Mouse (Mus musculus) neural tube, embryonic 13.5 days (tissue): ENCODE results near the gene Gm6583. TPM values are rescaled to one million over a fixed set of nuclear protein-coding genes. Genes with fewer than 3 reads are reported as not detected.

Experiments
- ATAC-seq: fragments of 200-750 bp; cut with Nextera tagmentation; 2 replicates; pipeline ENCODE4 v1.8.0; 2017; ENCODE audit warnings: low read depth, mild to moderate bottlenecking, moderate TSS enrichment, moderate library complexity
- H3K27ac ChIP-seq: fragments of 300-500 bp; sonication (generic); replicated peaks from 2 replicates; pipeline ENCODE4 v1.5.1; 2015; ENCODE audit warnings: moderate library complexity, mild to moderate bottlenecking, inconsistent platforms
- H3K27me3 ChIP-seq: fragments of 300-500 bp; sonication (generic); 2 replicates; pipeline ENCODE4 v1.6.1; 2015; ENCODE audit warnings: mild to moderate bottlenecking, inconsistent platforms
- H3K36me3 ChIP-seq: fragments of 300-500 bp; sonication (generic); 2 replicates; pipeline ENCODE4 v1.6.1; 2015; ENCODE audit warnings: mild to moderate bottlenecking, inconsistent platforms
- H3K4me1 ChIP-seq: fragments of 300-500 bp; sonication (generic); replicated peaks from 2 replicates; pipeline ENCODE4 v1.6.1; 2015; ENCODE audit warnings: inconsistent platforms
- H3K4me2 ChIP-seq: fragments of 300-500 bp; sonication (generic); 2 replicates; pipeline ENCODE4 v1.6.1; 2015; ENCODE audit warnings: inconsistent platforms, mild to moderate bottlenecking, moderate library complexity
- H3K4me3 ChIP-seq: fragments of 300-500 bp; sonication (generic); 2 replicates; pipeline ENCODE4 v1.5.1; 2015; ENCODE audit warnings: mild to moderate bottlenecking, inconsistent platforms
- H3K9ac ChIP-seq: fragments of 300-500 bp; sonication (generic); 2 replicates; pipeline ENCODE4 v1.6.1; 2015; ENCODE audit warnings: moderate library complexity, mild to moderate bottlenecking, inconsistent platforms
- H3K9me3 ChIP-seq: fragments of 300-500 bp; sonication (generic); 2 replicates; pipeline ENCODE4 v1.6.1; 2016; ENCODE audit warnings: inconsistent platforms
- WGBS: fragments of 180-500 bp; shearing (Covaris S2); methylation state at CpG from one replicate; pipeline ENCODE4 v1.1.7; 2015; 5-methylcytosine and 5-hydroxymethylcytosine counted together
- polyA plus RNA-seq: library from polyadenylated mRNA; unstranded; fragments of >200 nt; fragmentation: Nextera tagmentation; extraction: Ambion mirVana; gene quantifications from 2 replicates; pipeline ENCODE4 v1.2.1, GENCODE M21; 2015

The Gm6583 gene
- polyA plus RNA-seq, 1 experiment from 2014 or later = 0.08 TPM

- WGBS = 64% methylated on average over 7 of the region's 7 CpGs
- Histone ChIP-seq H3K36me3 (peaks cover 55% of the 10 kb centered on the region), H3K9ac (no peak overlapping the region), H3K4me2 (no peak overlapping the region), H3K9me3 (no peaks in the 10 kb centered on the region), H3K4me1 (peaks cover 27% of the 10 kb centered on the region), H3K4me3 (no peak overlapping the region), H3K27me3 (no peaks in the 10 kb centered on the region), H3K27ac (no peak overlapping the region)
- no peak for ATAC-seq
Measured at GRCm38 (mm10) chr5:112339215-112339614, 16.6 kb downstream of the Gm6583 start.

GRCm38 (mm10) chr5:112337004-112337403, 18.8 kb downstream of the Gm6583 start:
- H3K27me3 ChIP-seq = no peaks in the 10 kb centered on the region
- no peak overlapping the region for H3K4me2 ChIP-seq
- 91% methylated on average over 22 of the region's 22 CpGs for whole genome bisulfite sequencing
- H3K36me3 ChIP-seq = peaks cover 78% of the 10 kb centered on the region
- H3K4me1 ChIP-seq = peaks cover 11% of the 10 kb centered on the region
- H3K9ac ChIP-seq = no peak overlapping the region
- no peak overlapping the region for H3K4me3 ChIP-seq
- no peak for ATAC-seq
- H3K27ac ChIP-seq = no peak overlapping the region
- H3K9me3 ChIP-seq = no peaks in the 10 kb centered on the region

DNA sequence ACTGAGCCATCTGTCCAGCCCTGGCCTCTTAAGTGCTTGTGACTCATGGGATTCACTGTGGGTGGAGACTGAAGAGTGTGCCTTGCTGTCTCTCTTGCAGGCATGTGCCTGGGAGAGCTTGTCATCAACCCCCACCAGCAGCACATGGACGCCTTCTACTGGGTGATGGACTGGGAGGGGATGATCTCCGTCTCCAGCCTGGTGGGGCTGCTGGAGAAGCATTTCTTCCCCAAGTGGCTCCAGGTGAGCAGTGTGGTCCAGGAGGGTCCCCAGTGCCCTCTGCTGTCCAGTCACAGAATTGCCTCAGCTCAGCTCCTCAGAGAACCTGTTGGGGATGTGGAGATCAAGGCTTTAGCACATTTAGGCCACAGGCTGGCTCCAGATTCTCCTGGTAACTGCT, 20.4 kb downstream of the Gm6583 start:
- no peaks in the 10 kb centered on the region for H3K4me1 ChIP-seq
- H3K27me3 ChIP-seq = no peaks in the 10 kb centered on the region
- no peak for ATAC-seq
- no peaks in the 10 kb centered on the region for H3K9me3 ChIP-seq
- H3K4me2 ChIP-seq = no peak overlapping the region
- 22% methylated on average over 2 of the region's 2 CpGs for WGBS
- no peak overlapping the region for H3K4me3 ChIP-seq
- H3K36me3 ChIP-seq = peaks cover 93% of the 10 kb centered on the region
- no peak overlapping the region for H3K9ac ChIP-seq
- no peak overlapping the region for H3K27ac ChIP-seq

DNA sequence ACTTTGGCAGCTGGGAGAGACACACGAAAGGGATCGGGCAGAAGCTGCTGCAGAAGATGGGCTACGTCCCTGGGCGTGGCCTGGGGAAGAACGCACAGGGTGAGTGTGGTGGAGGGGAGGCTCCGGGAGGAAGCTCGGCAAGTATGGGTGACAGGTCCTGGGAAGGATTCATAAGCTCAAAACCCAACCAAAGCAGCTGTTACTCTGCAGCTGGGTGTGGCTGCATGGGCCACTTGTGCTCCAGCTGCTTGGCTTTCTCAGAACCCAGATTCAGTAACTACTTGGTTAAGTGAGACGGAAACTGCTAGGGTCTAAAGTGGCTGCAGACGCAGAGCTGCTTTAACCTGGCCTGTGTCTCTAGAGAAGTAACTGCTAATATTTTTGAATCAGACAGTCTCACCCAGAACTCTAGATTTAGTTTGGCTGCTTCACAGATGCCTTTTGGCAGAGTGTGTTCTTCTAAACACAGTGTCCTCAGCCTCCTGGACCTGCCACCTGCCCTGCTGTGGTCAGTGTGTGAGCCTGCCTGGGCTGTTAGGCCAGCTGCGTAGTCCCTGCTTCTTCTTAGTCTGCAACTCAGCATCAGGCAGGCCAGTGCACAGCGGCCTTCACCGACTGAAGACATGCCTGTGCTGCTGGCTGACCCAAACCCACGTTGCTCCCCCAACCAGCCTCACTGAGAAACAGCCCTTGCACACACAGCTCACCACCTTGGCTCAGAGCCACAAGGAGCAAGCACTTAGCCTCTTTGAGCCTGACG, 25.8 kb downstream of the Gm6583 start:
- Histone ChIP-seq H3K36me3 (peaks cover 72% of the 10 kb centered on the region), H3K27ac (no peak overlapping the region), H3K27me3 (no peaks in the 10 kb centered on the region), H3K4me3 (no peak overlapping the region), H3K4me2 (no peak overlapping the region), H3K4me1 (peaks cover 25% of the 10 kb centered on the region), H3K9ac (no peak overlapping the region), H3K9me3 (no peaks in the 10 kb centered on the region)
- WGBS = 94% methylated on average over 14 of the region's 14 CpGs
- no peak for ATAC-seq

- Histone ChIP-seq H3K4me2 (no peak overlapping the region), H3K9ac (0 out of 2 replicates have a peak overlapping the region, but pooled peaks have one; percentile 3), H3K27me3 (no peaks in the 10 kb centered on the region), H3K36me3 (peaks cover 51% of the 10 kb centered on the region), H3K4me3 (no peak overlapping the region), H3K9me3 (no peaks in the 10 kb centered on the region), H3K4me1 (peaks cover 25% of the 10 kb centered on the region), H3K27ac (no peak overlapping the region)
- WGBS = 92% methylated on average over 15 of the region's 15 CpGs
- no peak for ATAC-seq
Measured at GRCm38 (mm10) chr5:112327854-112328253, 28.0 kb downstream of the Gm6583 start.

GRCm38 (mm10) chr5:112326446-112327009, 29.3 kb downstream of the Gm6583 start:
- no peaks in the 10 kb centered on the region for H3K27me3 ChIP-seq
- H3K27ac ChIP-seq = peak overlapping the region; percentile 40; the same call in 1 of the 2 replicates
- H3K4me2 ChIP-seq = peak overlapping the region; percentile 86
- no peaks in the 10 kb centered on the region for H3K9me3 ChIP-seq
- peak overlapping the region; percentile 98 for H3K4me3 ChIP-seq
- peaks cover 38% of the 10 kb centered on the region for H3K36me3 ChIP-seq
- ATAC-seq = peak; percentile 77
- H3K4me1 ChIP-seq = peaks cover 25% of the 10 kb centered on the region
- WGBS = 2% methylated on average over 33 of the region's 33 CpGs
- peak overlapping the region; percentile 84 for H3K9ac ChIP-seq

DNA sequence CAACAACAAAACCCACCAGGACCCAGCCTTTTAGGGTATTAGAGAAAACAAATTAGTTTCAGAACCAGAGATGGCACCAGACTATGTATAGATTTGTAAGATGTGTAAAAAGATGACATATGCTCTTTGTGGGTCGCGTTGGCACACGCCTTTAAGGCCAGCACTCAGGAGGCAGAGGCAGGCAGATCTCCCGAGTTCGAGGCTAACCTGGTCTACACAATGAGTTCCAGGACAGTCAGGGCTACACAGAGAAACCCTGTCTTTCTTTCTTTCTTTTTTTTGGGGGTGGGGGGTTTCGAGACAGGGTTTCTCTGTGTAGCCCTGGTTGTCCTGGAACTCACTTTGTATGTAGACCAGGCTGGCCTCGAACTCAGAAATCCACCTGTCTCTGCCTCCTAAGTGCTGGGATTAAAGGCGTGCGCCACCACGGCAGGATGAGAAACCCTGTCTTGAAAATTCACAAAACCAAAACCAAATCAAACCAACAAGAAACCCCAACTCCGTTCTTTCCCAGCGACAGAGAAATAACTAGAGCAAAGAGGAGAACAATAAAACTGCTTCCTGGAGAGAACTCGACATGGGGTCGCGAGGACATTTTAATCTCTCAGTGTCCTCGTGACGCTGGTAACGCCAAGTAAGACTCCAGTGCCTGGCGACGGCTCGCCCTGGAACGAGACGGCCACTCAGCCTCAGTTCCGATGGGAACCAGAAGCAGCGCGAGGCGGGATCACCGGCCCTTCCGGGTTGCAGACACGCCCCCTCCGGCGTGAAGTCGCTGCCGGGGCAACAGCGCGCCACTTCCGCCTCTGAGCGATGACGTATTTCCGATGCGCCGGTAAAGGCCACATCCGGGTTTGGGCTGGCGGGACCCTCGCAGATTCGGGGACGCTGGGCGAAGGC, 30.0 kb downstream of the Gm6583 start, which contains the start of gene Tfip11:
Gene Tfip11 (plus strand): TSS at position 813 of the 900 bp plus-strand sequence.
- Histone ChIP-seq H3K27me3 (no peaks in the 10 kb centered on the region), H3K9me3 (no peaks in the 10 kb centered on the region), H3K9ac (peak within 1 kb of the TSS; percentile 84), H3K4me1 (peaks cover 25% of the 10 kb centered on the region), H3K4me2 (peak within 1 kb of the TSS; percentile 86), H3K27ac (peak within 1 kb of the TSS; percentile 90), H3K36me3 (peaks cover 30% of the 10 kb centered on the region), H3K4me3 (peak within 1 kb of the TSS; percentile 98)
- 9% methylated on average over 48 of the region's 48 CpGs for WGBS
- peak; percentile 90 for ATAC-seq

DNA sequence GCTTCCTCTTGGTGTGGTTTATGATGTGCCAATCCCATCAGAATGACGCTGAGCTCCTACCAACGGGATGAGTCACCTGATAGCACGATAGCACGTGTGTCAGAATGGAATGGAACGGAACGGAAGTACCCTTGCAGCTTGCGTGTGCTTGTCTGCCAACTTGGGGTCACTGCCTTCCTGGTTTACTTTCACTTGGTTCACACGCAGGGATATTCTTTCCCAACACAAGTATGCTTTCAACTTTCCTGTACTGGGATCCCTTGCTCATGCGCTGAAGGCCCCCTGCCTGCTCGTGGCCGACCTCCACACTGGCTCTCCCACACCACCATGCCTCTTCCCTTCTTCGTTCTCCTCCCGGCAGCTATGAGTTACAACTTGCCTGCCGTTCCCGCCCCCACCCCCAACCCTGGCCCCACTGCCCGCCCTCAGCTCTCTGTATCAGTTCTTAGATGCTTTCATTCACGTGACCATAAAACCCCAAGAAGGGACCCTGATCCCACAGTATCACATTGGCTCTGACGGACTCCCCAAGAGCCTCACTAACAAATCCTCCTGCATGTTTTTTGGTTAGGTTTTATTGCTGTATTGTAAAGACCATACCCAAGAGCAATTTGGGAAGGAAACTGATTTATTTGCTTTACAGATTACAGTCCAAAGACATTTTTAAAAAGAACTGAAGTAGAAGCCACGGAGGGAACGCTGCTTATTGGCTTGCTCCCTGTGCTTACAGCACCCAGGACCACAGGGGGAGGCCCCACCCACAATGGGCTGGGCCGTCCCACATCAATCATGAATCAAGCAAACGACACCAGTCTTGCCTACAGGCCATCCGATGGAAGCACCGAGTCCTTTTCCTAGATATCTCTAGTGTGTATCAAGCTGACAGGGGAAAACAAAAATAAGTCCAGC, 30.9 kb downstream of the Gm6583 start:
- Histone ChIP-seq H3K4me2 (peak overlapping the region; percentile 86), H3K27ac (peak overlapping the region; percentile 90; the same call in 1 of the 2 replicates), H3K4me3 (peak overlapping the region; percentile 98), H3K9ac (no peak overlapping the region), H3K4me1 (peaks cover 25% of the 10 kb centered on the region), H3K27me3 (no peaks in the 10 kb centered on the region), H3K9me3 (no peaks in the 10 kb centered on the region), H3K36me3 (peaks cover 21% of the 10 kb centered on the region)
- ATAC-seq = 0 out of 2 replicates have a peak, but pooled peaks have one; percentile 34
- 27% methylated on average over 24 of the region's 24 CpGs for WGBS

DNA sequence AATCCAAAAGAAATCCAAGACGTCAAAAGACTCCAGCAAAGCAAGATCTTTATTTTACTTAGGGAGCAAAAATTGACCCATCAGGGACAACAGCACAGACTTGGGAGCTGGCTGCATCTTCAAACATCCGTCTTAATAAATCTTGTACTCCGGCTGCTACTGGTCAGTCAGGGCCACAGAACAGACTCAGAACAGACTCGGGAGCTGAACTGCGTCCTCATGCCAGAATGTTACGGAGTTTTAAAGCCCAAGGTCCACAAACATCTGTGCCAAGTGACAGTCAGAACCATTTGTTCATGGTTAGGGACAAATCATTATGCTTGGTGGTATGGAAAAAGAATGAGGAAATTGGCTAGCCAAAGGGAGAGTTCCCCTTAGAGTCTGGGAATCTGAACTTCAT, 32.6 kb downstream of the Gm6583 start:
- Histone ChIP-seq H3K9me3 (no peaks in the 10 kb centered on the region), H3K4me1 (peaks cover 25% of the 10 kb centered on the region), H3K27me3 (no peaks in the 10 kb centered on the region), H3K36me3 (peaks cover 5% of the 10 kb centered on the region), H3K4me3 (no peak overlapping the region), H3K4me2 (no peak overlapping the region), H3K27ac (no peak overlapping the region), H3K9ac (no peak overlapping the region)
- no peak for ATAC-seq
- 91% methylated on average over 6 of the region's 6 CpGs for WGBS

DNA sequence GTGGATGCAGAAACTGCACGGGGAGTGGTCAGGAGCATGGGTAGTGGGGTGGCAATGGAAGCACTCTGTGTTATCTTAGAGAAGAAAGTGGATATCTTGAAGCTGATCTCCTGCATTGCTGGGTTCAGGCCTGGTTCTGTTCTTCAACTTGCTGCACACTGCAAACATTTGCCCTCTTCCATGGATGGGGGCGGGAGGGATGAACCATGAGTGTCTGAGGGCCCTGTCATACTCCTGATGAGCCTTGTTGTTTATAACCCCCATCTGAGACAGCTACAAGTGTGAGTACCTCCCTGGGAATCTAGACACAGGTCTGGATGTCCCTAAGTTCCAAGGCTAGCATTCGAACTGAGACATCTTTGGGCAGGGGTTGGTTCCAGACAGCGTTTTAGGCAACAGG, 34.5 kb downstream of the Gm6583 start:
- Histone ChIP-seq H3K36me3 (0 out of 2 replicates have a peak, but pooled peaks cover under 1% of the 10 kb centered on the region), H3K4me2 (no peak overlapping the region), H3K4me1 (peaks cover 9% of the 10 kb centered on the region; the same call in 1 of the 2 replicates), H3K9me3 (no peaks in the 10 kb centered on the region), H3K4me3 (no peak overlapping the region), H3K27me3 (no peaks in the 10 kb centered on the region), H3K9ac (no peak overlapping the region), H3K27ac (no peak overlapping the region)
- WGBS = 75% methylated on average over 4 of the region's 4 CpGs
- no peak for ATAC-seq

DNA sequence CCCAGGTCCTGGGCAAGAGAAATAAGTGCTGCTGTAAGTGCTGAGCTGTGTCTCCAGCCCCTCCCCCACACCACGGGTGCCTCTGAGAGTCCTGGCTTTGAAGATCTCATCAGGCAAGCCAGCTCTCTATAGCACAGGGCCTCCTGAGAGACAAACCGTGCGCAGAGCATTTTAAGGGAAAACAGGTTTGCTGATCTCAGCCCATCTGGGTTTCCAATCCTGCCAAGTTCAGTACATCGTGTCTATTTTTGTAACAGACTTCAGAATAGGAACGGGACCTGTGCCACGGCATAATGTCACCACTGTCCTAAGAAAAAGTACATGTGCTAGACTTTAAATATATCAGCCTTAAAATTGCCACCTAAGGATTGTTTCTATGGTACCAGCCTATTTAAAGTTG, 34.9 kb downstream of the Gm6583 start:
- ATAC-seq = no peak
- Histone ChIP-seq H3K27me3 (no peaks in the 10 kb centered on the region), H3K4me3 (no peak overlapping the region), H3K4me1 (peaks cover 9% of the 10 kb centered on the region; the same call in 1 of the 2 replicates), H3K27ac (no peak overlapping the region), H3K9me3 (no peaks in the 10 kb centered on the region), H3K36me3 (0 out of 2 replicates have a peak, but pooled peaks cover 4% of the 10 kb centered on the region), H3K9ac (no peak overlapping the region), H3K4me2 (no peak overlapping the region)
- 73% methylated on average over 6 of the region's 6 CpGs for WGBS
